Mouse (Mus musculus) G1E (cell line): Measurements from ENCODE around the gene Col27a1. TPM values are rescaled to one million over a fixed set of nuclear protein-coding genes. Genes with fewer than 3 reads are reported as not detected.

ENCODE experiments used
- ATAC-seq: 2 replicates; pipeline ENCODE4 v1.8.0; 2016; ENCODE audit warnings: mild to moderate bottlenecking; ENCODE audit not compliant: insufficient number of reproducible peaks, poor library complexity, low FRiP score, severe bottlenecking; ENCODE audit errors: extremely low read depth
- DNase-seq: peaks from one replicate; pipeline ENCODE4 v3.0.0; 2012; ENCODE audit warnings: low spot score
- H3K27me3 ChIP-seq: 2 replicates; pipeline ENCODE4 v1.6.1; 2012; ENCODE audit warnings: mild to moderate bottlenecking, low read length, inconsistent platforms; ENCODE audit not compliant: insufficient read depth
- H3K36me3 ChIP-seq: replicated peaks from 2 replicates; pipeline ENCODE3; 2012; ENCODE audit warnings: mild to moderate bottlenecking, inconsistent platforms
- H3K4me1 ChIP-seq: 2 replicates; pipeline ENCODE4 v1.6.1; 2012; ENCODE audit warnings: low read depth, low read length, inconsistent platforms, mixed read lengths; ENCODE audit not compliant: insufficient read depth
- H3K4me3 ChIP-seq: 2 replicates; pipeline ENCODE4 v1.5.1; 2012; ENCODE audit warnings: low read depth, mild to moderate bottlenecking, inconsistent platforms, low read length, moderate library complexity, mixed read lengths
- H3K9me3 ChIP-seq: replicated peaks from 2 replicates; pipeline ENCODE4 v1.6.1; 2012; ENCODE audit warnings: inconsistent platforms
- CTCF ChIP-seq: IDR thresholded peaks from 2 replicates; pipeline ENCODE4 v1.5.1; 2012; ENCODE audit warnings: low read depth, low read length, inconsistent platforms, mixed read lengths
- GATA1 ChIP-seq: IDR thresholded peaks from 2 replicates; pipeline ENCODE4 v1.6.1; 2012; ENCODE audit warnings: borderline replicate concordance, low read length, inconsistent platforms, mixed read lengths
- GATA2 ChIP-seq: IDR thresholded peaks from 2 replicates; pipeline ENCODE4 v1.6.1; 2012; ENCODE audit warnings: low read depth, low read length, inconsistent platforms, borderline replicate concordance
- POLR2AphosphoS5 ChIP-seq: IDR thresholded peaks from 2 replicates; pipeline ENCODE4 v1.6.1; 2012; ENCODE audit warnings: low read depth, low read length, inconsistent platforms; ENCODE audit not compliant: insufficient replicate concordance
- TAL1 ChIP-seq: conservative IDR thresholded peaks from 2 replicates; pipeline ENCODE4 v1.6.1; 2012; ENCODE audit warnings: low read depth, low read length, inconsistent platforms, mixed read lengths
- polyA plus RNA-seq: library from polyadenylated mRNA; stranded (reverse); fragments of >175 nt; gene quantifications from 2 replicates; pipeline ENCODE4 v1.2.3, GENCODE M21; 2012
- total RNA-seq, 2 experiments: library from RNA; stranded (forward) in 1 of 2; stranded (reverse) in 1 of 2; fragments of 200-1000 nt in 1 of 2; fragments of >200 nt in 1 of 2; fragmentation: Nextera tagmentation in 1 of 2; gene quantifications; 2 replicates each; pipeline ENCODE4 v1.2.3; 2014 to 2017

Col27a1 gene
- total and polyA plus RNA-seq, 3 experiments: 0.16 TPM; not detected in 2

DNA sequence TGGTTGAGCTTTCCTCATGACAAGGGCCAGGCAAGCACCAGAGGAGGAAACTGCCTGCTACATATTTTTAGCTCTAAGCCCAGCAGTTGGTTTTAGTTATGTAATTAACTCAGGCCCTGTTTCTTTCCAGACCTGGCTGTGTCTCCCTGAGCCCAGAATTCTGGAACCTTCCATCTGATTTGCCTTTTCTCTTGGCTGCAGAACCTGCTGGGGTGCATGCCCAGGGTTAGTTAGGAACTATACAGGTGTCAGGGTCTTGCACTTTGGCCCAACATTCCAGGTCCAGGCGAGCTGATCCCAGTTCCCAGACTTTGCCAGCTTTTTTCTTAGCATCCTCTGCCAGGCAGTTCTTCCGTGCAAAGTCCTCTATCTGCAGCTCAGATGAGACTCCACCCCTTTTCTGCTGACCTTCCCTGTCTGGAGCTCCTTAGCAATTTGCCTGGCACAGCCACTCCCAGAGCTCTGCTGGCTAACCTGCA lies 18.8 kb downstream of the Col27a1 start:
- H3K4me3 ChIP-seq: no peak overlapping the region
- peaks cover 94% of the 10 kb centered on the region for H3K9me3 ChIP-seq
- H3K36me3 ChIP-seq: no peaks in the 10 kb centered on the region
- H3K4me1 ChIP-seq: no peaks in the 10 kb centered on the region
- TF ChIP-seq TAL1 (no peak), POLR2AphosphoS5 (no peak), GATA1 (no peak), CTCF (no peak), GATA2 (no peak)
- DNase-seq: no peak
- no peaks in the 10 kb centered on the region for H3K27me3 ChIP-seq
- no peak for ATAC-seq

DNA sequence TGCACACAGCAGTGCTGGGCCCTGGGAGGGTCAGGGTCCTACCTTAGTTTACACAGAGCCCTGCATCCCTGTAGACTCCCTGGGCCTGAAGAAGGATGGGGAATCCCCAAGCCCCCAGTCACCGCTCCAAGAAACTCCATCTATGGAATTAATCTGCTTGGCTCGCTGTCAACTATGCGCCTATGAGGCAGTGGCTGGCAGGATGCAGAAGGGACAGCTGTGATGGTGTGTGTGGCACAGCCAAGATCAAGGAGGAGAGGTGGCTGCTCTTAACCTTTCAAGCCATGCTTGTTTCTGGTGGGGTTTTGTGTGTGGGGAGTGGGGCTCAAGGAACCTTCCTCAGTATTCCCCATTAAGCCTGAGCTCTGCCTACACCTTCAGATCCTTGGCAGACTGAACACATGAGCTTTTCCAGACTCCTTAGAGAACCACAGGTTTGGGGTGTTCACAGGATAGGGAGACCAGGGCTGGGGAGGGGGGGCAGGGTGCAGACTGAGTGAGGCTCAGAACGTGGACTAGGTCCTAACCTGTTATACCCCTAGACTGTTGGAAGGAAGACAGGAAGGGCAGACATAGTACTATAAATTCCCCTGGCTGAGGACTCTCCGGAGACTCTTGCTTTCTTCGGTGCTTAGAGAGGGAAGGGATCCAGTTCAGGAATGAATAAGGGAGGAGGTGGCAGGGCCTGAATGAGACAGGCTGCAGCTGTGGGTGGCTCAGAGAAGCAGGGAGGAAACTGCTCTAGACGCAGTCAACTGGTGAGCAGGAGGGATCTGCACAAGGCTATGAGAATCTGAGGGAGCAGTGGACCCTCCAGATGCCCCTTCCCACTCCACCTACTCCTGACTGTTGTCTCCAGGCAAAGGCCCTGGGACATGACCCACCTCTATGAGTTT lies 20.0 kb downstream of the Col27a1 start:
- Histone ChIP-seq H3K36me3 (no peaks in the 10 kb centered on the region), H3K4me3 (no peak overlapping the region), H3K4me1 (no peaks in the 10 kb centered on the region), H3K9me3 (peaks cover 93% of the 10 kb centered on the region), H3K27me3 (no peaks in the 10 kb centered on the region)
- ATAC-seq: no peak
- TF ChIP-seq POLR2AphosphoS5 (no peak), GATA2 (no peak), TAL1 (no peak), CTCF (no peak), GATA1 (no peak)
- no peak for DNase-seq

DNA sequence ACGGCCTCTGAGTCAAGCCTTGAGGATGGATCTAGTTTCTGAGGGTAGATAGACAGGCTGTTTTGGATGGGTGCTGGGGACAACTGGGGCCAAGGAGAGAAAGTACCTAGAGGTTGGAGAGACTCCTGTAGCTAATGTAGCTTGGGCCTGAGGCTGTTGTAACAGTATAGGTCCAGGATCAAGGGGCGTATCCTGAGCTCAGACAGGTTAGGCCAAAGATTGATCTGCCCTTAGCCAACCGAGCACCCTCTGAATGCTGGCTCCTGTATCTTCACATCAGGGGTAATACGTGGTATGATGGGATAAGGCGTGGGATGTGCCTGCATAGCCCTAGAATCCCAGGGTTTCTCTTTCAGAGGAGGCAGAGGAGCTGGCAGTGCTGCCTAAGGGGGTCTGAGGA lies 21.0 kb downstream of the Col27a1 start:
- Histone ChIP-seq H3K9me3 (peaks cover 86% of the 10 kb centered on the region), H3K4me3 (no peak overlapping the region), H3K27me3 (no peaks in the 10 kb centered on the region), H3K36me3 (no peaks in the 10 kb centered on the region), H3K4me1 (no peaks in the 10 kb centered on the region)
- DNase-seq (no peak), ATAC-seq (no peak)
- no peak for TF ChIP-seq GATA2
- TF ChIP-seq TAL1: no peak
- TF ChIP-seq CTCF: no peak
- no peak for TF ChIP-seq POLR2AphosphoS5
- TF ChIP-seq GATA1: no peak

DNA sequence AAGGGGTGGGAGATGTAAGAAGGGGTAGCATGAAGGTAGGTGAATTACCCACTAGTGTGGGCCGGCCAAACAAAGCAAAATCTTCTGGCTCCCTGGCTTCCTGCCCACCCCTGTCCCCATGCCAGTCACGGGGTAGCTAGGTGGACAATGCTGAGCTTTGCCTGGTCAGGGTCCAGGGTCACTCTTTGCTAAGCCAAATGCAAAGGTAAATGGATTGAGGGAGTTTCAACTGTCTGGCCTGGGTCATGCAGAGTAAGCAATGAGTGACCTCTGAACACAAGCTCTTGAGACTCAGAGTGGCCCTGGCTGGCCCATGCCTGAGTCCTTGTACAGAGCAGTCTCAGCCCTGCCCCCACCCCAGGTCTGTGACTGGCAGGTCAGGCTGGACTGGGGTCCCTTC lies 22.4 kb downstream of the Col27a1 start:
- DNase-seq (no peak), ATAC-seq (no peak)
- H3K4me3 ChIP-seq: no peak overlapping the region
- H3K4me1 ChIP-seq: no peaks in the 10 kb centered on the region
- H3K27me3 ChIP-seq: no peaks in the 10 kb centered on the region
- no peaks in the 10 kb centered on the region for H3K36me3 ChIP-seq
- TF ChIP-seq POLR2AphosphoS5 (no peak), CTCF (no peak), GATA1 (no peak), GATA2 (no peak), TAL1 (no peak)
- peaks cover 77% of the 10 kb centered on the region for H3K9me3 ChIP-seq

DNA sequence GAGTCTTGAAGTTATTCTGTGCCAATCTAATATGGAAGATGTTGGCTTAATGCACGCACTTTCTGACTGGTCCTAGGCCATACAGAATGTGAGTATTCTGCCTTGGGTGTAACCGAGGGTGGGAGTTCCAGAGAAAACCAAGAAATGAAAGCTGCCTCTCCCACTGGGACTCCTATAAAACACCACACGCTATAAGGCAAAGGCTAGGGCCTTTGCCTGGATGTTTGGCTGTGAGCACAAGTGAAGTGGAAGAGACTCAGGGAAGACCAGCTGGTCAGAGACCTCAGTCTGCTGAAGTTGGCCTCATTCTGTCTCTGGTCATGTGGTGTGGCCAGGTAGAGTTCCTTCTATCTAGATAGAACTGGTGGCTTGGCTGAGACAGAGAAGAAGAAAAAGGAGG lies 23.4 kb downstream of the Col27a1 start:
- ATAC-seq: no peak
- H3K4me3 ChIP-seq: no peak overlapping the region
- H3K36me3 ChIP-seq: no peaks in the 10 kb centered on the region
- peaks cover 74% of the 10 kb centered on the region for H3K9me3 ChIP-seq
- no peaks in the 10 kb centered on the region for H3K4me1 ChIP-seq
- no peak for DNase-seq
- no peaks in the 10 kb centered on the region for H3K27me3 ChIP-seq
- TF ChIP-seq CTCF (no peak), GATA2 (no peak)

DNA sequence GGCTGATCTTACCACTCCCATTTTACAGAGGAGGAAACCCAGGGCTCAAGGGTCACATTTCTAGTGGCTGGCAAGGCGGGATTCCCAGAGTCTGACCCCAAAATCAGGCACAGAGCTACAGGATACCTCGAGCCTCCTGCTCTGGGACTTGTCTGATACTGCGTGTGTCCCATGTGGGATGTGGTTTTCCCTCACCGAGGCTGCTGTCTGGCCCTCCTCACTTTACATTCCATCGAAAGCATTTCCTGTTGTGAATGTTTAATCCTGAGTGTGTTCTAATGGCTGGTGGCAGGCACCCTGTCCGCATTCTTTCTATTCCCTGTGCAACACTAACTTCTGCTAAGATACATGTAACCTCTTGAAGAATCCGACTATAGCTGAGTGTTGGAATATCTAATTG lies 24.3 kb downstream of the Col27a1 start:
- Histone ChIP-seq H3K27me3 (no peaks in the 10 kb centered on the region), H3K4me1 (no peaks in the 10 kb centered on the region), H3K9me3 (peaks cover 74% of the 10 kb centered on the region), H3K36me3 (no peaks in the 10 kb centered on the region), H3K4me3 (no peak overlapping the region)
- no peak for TF ChIP-seq POLR2AphosphoS5
- no peak for TF ChIP-seq TAL1
- TF ChIP-seq GATA1: no peak
- no peak for TF ChIP-seq GATA2
- TF ChIP-seq CTCF: no peak
- DNase-seq (no peak), ATAC-seq (no peak)
